ENCODE assay signal across 7 mouse cellular contexts in genomic region chr10:81464405-81465264, GRCm38 (mm10). TPM values are rescaled to one million over a fixed set of nuclear protein-coding genes. Genes with fewer than 3 reads are reported as not detected.
A peak's percentile ranks its signal among the peaks of the same experiment; 100 is the strongest.
DNase-seq lines count a peak whose midpoint lies in the region; ATAC-seq and TF ChIP-seq lines count a peak whose summit lies in the region.

No protein-coding gene starts in this region.

- WGBS in liver, postnatal 0 days (ENCODE audit: insufficient replicate concordance) = 4% methylated on average over 33 of the region's 33 CpGs
- WGBS in neural tube, embryonic 11.5 days = 3% methylated on average over 33 of the region's 33 CpGs

- H3K4me1 ChIP-seq in liver, postnatal 0 days (ENCODE audit: insufficient read depth) = peaks cover 17% of the 10 kb centered on the region
- 0 out of 2 replicates have a peak, but pooled peaks cover 10% of the 10 kb centered on the region for H3K4me1 ChIP-seq in neural tube, embryonic 11.5 days (ENCODE audit: control insufficient read depth, insufficient read depth, low read length)

- H3K36me3 ChIP-seq in liver, postnatal 0 days (replicated peaks; ENCODE audit: insufficient read depth, low read length) = no peaks in the 10 kb centered on the region
- H3K36me3 ChIP-seq in neural tube, embryonic 11.5 days (ENCODE audit: control insufficient read depth, insufficient read depth, low read length) = no peaks in the 10 kb centered on the region

- peak; percentile 78 for ATAC-seq in CD4-positive, CD25-positive, alpha-beta regulatory T cell, adult 4 months
- peak; percentile 88 for ATAC-seq in liver, postnatal 0 days
- peak; percentile 87 for ATAC-seq in neural tube, embryonic 11.5 days (ENCODE audit: insufficient read depth, low FRiP score, low TSS enrichment)

- peaks cover 60% of the 10 kb centered on the region for H3K27me3 ChIP-seq in liver, postnatal 0 days (ENCODE audit: insufficient read depth, low read length)
- peaks cover 63% of the 10 kb centered on the region for H3K27me3 ChIP-seq in neural tube, embryonic 11.5 days (ENCODE audit: control insufficient read depth, insufficient read depth, low read length)

- no peak for TF ChIP-seq CTCF in liver, postnatal 0 days (IDR thresholded peaks at IDR 0.05; ENCODE audit: low read depth)

- no peak for TF ChIP-seq EP300 in liver, postnatal 0 days (IDR thresholded peaks at IDR 0.05; ENCODE audit: low read depth)

- H3K4me2 ChIP-seq in liver, postnatal 0 days (ENCODE audit: low read depth, low read length) = peak overlapping the region; percentile 57
- peak overlapping the region; percentile 63 for H3K4me2 ChIP-seq in neural tube, embryonic 11.5 days (ENCODE audit: low read depth)

- H3K27ac ChIP-seq in liver, postnatal 0 days (ENCODE audit: low read depth) = no peak overlapping the region
- H3K27ac ChIP-seq in neural tube, embryonic 11.5 days (ENCODE audit: low read depth, low read length) = no peak overlapping the region

- peak; percentile 65 for DNase-seq in B cell, adult 2 months
- DNase-seq in cerebellum, postnatal 10 days = peak; percentile 75 to 79
- DNase-seq in gastrocnemius, postnatal 10 days = peak; percentile 39
- peak; percentile 33 for DNase-seq in kidney, adult 18-20 months
- DNase-seq in liver, postnatal 0 days = peak; percentile 82
- peak; percentile 76 for DNase-seq in neural tube, embryonic 11.5 days (ENCODE audit: low spot score)

- H3K9ac ChIP-seq in liver, postnatal 0 days (replicated peaks) = no peak overlapping the region
- peak overlapping the region; percentile 53 for H3K9ac ChIP-seq in neural tube, embryonic 11.5 days (ENCODE audit: low read length)

- H3K4me3 ChIP-seq in liver, postnatal 0 days (ENCODE audit: low read depth, low read length) = peak overlapping the region; percentile 21
- peak overlapping the region; percentile 36 for H3K4me3 ChIP-seq in neural tube, embryonic 11.5 days (ENCODE audit: low read depth, low read length)

- H3K9me3 ChIP-seq in liver, postnatal 0 days (ENCODE audit: low read length) = no peaks in the 10 kb centered on the region
- H3K9me3 ChIP-seq in neural tube, embryonic 11.5 days (ENCODE audit: control insufficient read depth, low read length) = no peaks in the 10 kb centered on the region

RNA-seq across cellular contexts. Expression of gene Nfic, which starts 9.2 kb away (rescaled TPM):
- 10 to 100 TPM; 14.2 to 19.2 TPM for polyA plus RNA-seq in CD4-positive, CD25-positive, alpha-beta regulatory T cell, adult 4 months (2017; shearing (Covaris generic))
- total RNA-seq in gastrocnemius, postnatal 10 days (2021) = 100 to 1,000 TPM; 329 to 332 TPM
- polyA plus RNA-seq in liver, postnatal 0 days (2015; fragmentation: Nextera tagmentation; extraction: Ambion mirVana) = 19.6 and 21.1 TPM in 2 replicates
- polyA plus RNA-seq in neural tube, embryonic 11.5 days (2014; fragmentation: Nextera tagmentation; extraction: Ambion mirVana) = 16.8 TPM in 2 replicates

RNA-seq across cellular contexts. Expression of gene Celf5, which starts 17.9 kb away (rescaled TPM):
- 1 to 10 TPM in 1 of 2 experiments, under 1 TPM in 1; 0.53 to 1.1 TPM for polyA plus RNA-seq in CD4-positive, CD25-positive, alpha-beta regulatory T cell, adult 4 months (2017; shearing (Covaris generic))
- total RNA-seq in gastrocnemius, postnatal 10 days (2021) = under 1 TPM; 0.38 to 0.99 TPM
- not detected in 2 replicates for polyA plus RNA-seq in liver, postnatal 0 days (2015; fragmentation: Nextera tagmentation; extraction: Ambion mirVana)
- polyA plus RNA-seq in neural tube, embryonic 11.5 days (2014; fragmentation: Nextera tagmentation; extraction: Ambion mirVana) = 10.6 and 11.1 TPM in 2 replicates

RNA-seq across cellular contexts. Expression of gene Ncln, which starts 31.6 kb away (rescaled TPM):
- 10 to 100 TPM; 41.9 to 63.2 TPM for polyA plus RNA-seq in CD4-positive, CD25-positive, alpha-beta regulatory T cell, adult 4 months (2017; shearing (Covaris generic))
- 10 to 100 TPM; 45.9 to 48.2 TPM for total RNA-seq in gastrocnemius, postnatal 10 days (2021)
- polyA plus RNA-seq in liver, postnatal 0 days (2015; fragmentation: Nextera tagmentation; extraction: Ambion mirVana) = 29.2 and 30.6 TPM in 2 replicates
- polyA plus RNA-seq in neural tube, embryonic 11.5 days (2014; fragmentation: Nextera tagmentation; extraction: Ambion mirVana) = 66.2 and 74.2 TPM in 2 replicates

RNA-seq across cellular contexts. Expression of gene S1pr4, which starts 35.3 kb away (rescaled TPM):
- 10 to 100 TPM; 53.2 to 76.8 TPM for polyA plus RNA-seq in CD4-positive, CD25-positive, alpha-beta regulatory T cell, adult 4 months (2017; shearing (Covaris generic))
- under 1 TPM; 0.56 to 0.61 TPM for total RNA-seq in gastrocnemius, postnatal 10 days (2021)
- 6.3 and 7.4 TPM in 2 replicates for polyA plus RNA-seq in liver, postnatal 0 days (2015; fragmentation: Nextera tagmentation; extraction: Ambion mirVana)
- 0.45 and 0.58 TPM in 2 replicates for polyA plus RNA-seq in neural tube, embryonic 11.5 days (2014; fragmentation: Nextera tagmentation; extraction: Ambion mirVana)

RNA-seq across cellular contexts. Expression of gene Gna15, which starts 59.4 kb away (rescaled TPM):
- 10 to 100 TPM; 28.5 to 31.9 TPM for polyA plus RNA-seq in CD4-positive, CD25-positive, alpha-beta regulatory T cell, adult 4 months (2017; shearing (Covaris generic))
- total RNA-seq in gastrocnemius, postnatal 10 days (2021) = under 1 TPM; 0.47 to 0.77 TPM
- 4.0 and 4.4 TPM in 2 replicates for polyA plus RNA-seq in liver, postnatal 0 days (2015; fragmentation: Nextera tagmentation; extraction: Ambion mirVana)
- 0.41 TPM in 2 replicates for polyA plus RNA-seq in neural tube, embryonic 11.5 days (2014; fragmentation: Nextera tagmentation; extraction: Ambion mirVana)
